Comparison of ENCODE assay signal across 23 mouse cellular contexts in the genomic region with DNA sequence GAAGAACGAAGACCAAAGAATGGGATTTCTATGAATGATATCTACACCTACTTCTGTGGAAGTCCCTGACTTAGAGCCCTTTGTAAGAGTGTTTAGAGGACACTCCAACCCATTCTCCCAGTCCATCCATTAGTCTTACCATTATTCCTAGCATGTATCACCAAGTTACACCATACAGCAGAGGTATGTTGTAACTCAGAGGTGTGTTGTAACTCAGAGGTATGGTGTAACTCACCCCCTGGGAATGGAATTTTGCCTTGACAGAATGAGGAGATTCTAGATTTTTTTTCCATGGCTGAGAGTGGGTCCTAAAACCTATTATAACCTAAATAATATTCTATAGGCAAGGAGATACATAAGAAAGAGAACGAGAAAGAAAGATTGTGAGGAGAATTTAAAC.
A peak's percentile ranks its signal among the peaks of the same experiment; 100 is the strongest.
DNase-seq lines count a peak whose midpoint lies in the region; ATAC-seq and TF ChIP-seq lines count a peak whose summit lies in the region.
"Had no signal": no experiment of that assay in that cellular context is flagged by ENCODE, and none has a peak within 500 bp of the region (broad histone marks: within the 10 kb centered on the region; RNA-seq: fewer than 3 reads in every experiment).

No protein-coding gene starts in this region.

- H3K4me1 ChIP-seq in liver, adult 2 months (ENCODE audit: control insufficient read depth, insufficient read depth, low read length): no peaks in the 10 kb centered on the region; the same call in 1 of the 2 replicates
- no peaks in the 10 kb centered on the region for H3K4me1 ChIP-seq in liver, embryonic 12.5 days
- H3K4me1 ChIP-seq in thymus, adult 2 months (replicated peaks; ENCODE audit: control insufficient read depth, insufficient read depth, low read length): no peaks in the 10 kb centered on the region
- H3K4me1 ChIP-seq: embryonic facial prominence, embryonic 15.5 days; heart, embryonic 15.5 days had no signal

- no peak overlapping the region for H3K9ac ChIP-seq in liver, adult 2 months (ENCODE audit: low read depth, low read length)
- no peak overlapping the region for H3K9ac ChIP-seq in liver, embryonic 12.5 days
- H3K9ac ChIP-seq: embryonic facial prominence, embryonic 15.5 days; forebrain, embryonic 13.5 days; forebrain, postnatal 0 days; heart, embryonic 15.5 days; hindbrain, embryonic 13.5 days had no signal

- no peak for TF ChIP-seq CTCF in liver, adult 2 months (IDR thresholded peaks at IDR 0.05; ENCODE audit: low read depth, low read length)
- TF ChIP-seq CTCF in thymus, adult 2 months (IDR thresholded peaks at IDR 0.05; ENCODE audit: borderline replicate concordance, control insufficient read depth, extremely low read depth, insufficient read depth, low read length, poor library complexity): no peak

- no peak for TF ChIP-seq POLR2A in liver, adult 2 months (IDR thresholded peaks at IDR 0.05; ENCODE audit: extremely low read depth, insufficient read depth, low read length)
- no peak for TF ChIP-seq POLR2A in thymus, adult 2 months (IDR thresholded peaks at IDR 0.05; ENCODE audit: control insufficient read depth, extremely low read depth, insufficient read depth, low read length, poor library complexity)

- peak; percentile 44 for DNase-seq in adrenal gland, adult 8-10 months
- DNase-seq in adrenal gland, postnatal 25 days: no peak
- DNase-seq in liver, adult 2 months (ENCODE audit: extremely low read depth, low read depth, low spot score): peak; percentile 86
- peak; percentile 42 for DNase-seq in NIH3T3 (ENCODE audit: low read depth)
- peak; percentile 46 for DNase-seq in gonadal fat pad, adult 2 months (ENCODE audit: low read depth)
- DNase-seq in thymus, adult 2 months: no peak
- no peak for DNase-seq in kidney, postnatal 10 days
- DNase-seq: cerebellum, adult 18-20 months; cerebellum, postnatal 14 days; embryo, embryonic 11 days; forebrain, postnatal 0 days; gastrocnemius, postnatal 14 days; heart, postnatal 14 days; kidney, adult 11 months had no signal

- H3K36me3 ChIP-seq in liver, adult 2 months (ENCODE audit: control insufficient read depth, insufficient read depth, low read length): no peaks in the 10 kb centered on the region
- H3K36me3 ChIP-seq in liver, embryonic 12.5 days: no peaks in the 10 kb centered on the region
- H3K36me3 ChIP-seq in thymus, adult 2 months (ENCODE audit: control insufficient read depth, insufficient read depth, low read length): no peaks in the 10 kb centered on the region
- H3K36me3 ChIP-seq: embryonic facial prominence, embryonic 15.5 days; heart, embryonic 15.5 days; hindbrain, embryonic 13.5 days had no signal

- no peaks in the 10 kb centered on the region for H3K79me2 ChIP-seq in liver, adult 2 months (ENCODE audit: control insufficient read depth, insufficient read depth, low read length)

- no peak overlapping the region for H3K4me2 ChIP-seq in liver, embryonic 12.5 days
- H3K4me2 ChIP-seq: embryonic facial prominence, embryonic 15.5 days; forebrain, embryonic 13.5 days; heart, embryonic 11.5 days; heart, embryonic 15.5 days; hindbrain, embryonic 13.5 days had no signal

- WGBS in liver, adult 2 months: 91% methylated on average over 2 of the region's 2 CpGs
- WGBS in liver, embryonic 12.5 days (ENCODE audit: insufficient replicate concordance): 62% methylated on average over 2 of the region's 2 CpGs
- WGBS in thymus, adult 2 months: 90% methylated on average over 2 of the region's 2 CpGs

- H3K4me3 ChIP-seq in liver, adult 2 months (ENCODE audit: insufficient read depth, low read depth, low read length): no peak overlapping the region
- no peak overlapping the region for H3K4me3 ChIP-seq in liver, embryonic 12.5 days
- no peak overlapping the region for H3K4me3 ChIP-seq in thymus, adult 2 months (ENCODE audit: control insufficient read depth, insufficient read depth, low read length)
- H3K4me3 ChIP-seq: embryonic facial prominence, embryonic 15.5 days; forebrain, embryonic 13.5 days; heart, embryonic 15.5 days; hindbrain, embryonic 13.5 days had no signal

- H3K27me3 ChIP-seq in liver, adult 2 months (ENCODE audit: control insufficient read depth, insufficient read depth, low read length): no peaks in the 10 kb centered on the region
- no peaks in the 10 kb centered on the region for H3K27me3 ChIP-seq in liver, embryonic 12.5 days (replicated peaks)
- no peaks in the 10 kb centered on the region for H3K27me3 ChIP-seq in thymus, adult 2 months (ENCODE audit: control insufficient read depth, insufficient read depth, low read length)
- H3K27me3 ChIP-seq: embryonic facial prominence, embryonic 15.5 days; forebrain, embryonic 13.5 days; heart, embryonic 15.5 days; hindbrain, embryonic 13.5 days had no signal

- no peak overlapping the region for H3K27ac ChIP-seq in liver, adult 2 months (replicated peaks; ENCODE audit: insufficient read depth, low read depth, low read length)
- no peak overlapping the region for H3K27ac ChIP-seq in liver, embryonic 12.5 days
- H3K27ac ChIP-seq in thymus, adult 2 months (ENCODE audit: control insufficient read depth, insufficient read depth, low read length): no peak overlapping the region
- H3K27ac ChIP-seq: embryonic facial prominence, embryonic 15.5 days; forebrain, embryonic 13.5 days; heart, embryonic 15.5 days; hindbrain, embryonic 13.5 days; hindbrain, postnatal 0 days had no signal

- ATAC-seq in liver, embryonic 12.5 days: no peak
- ATAC-seq: activated CD4-positive, CD25-positive, alpha-beta regulatory T cell, adult 4 months; forebrain, embryonic 13.5 days; forebrain, postnatal 0 days; hindbrain, postnatal 0 days; Patski had no signal

- no peaks in the 10 kb centered on the region for H3K9me3 ChIP-seq in liver, embryonic 12.5 days (replicated peaks)
- H3K9me3 ChIP-seq: embryonic facial prominence, embryonic 15.5 days; forebrain, embryonic 13.5 days; heart, embryonic 15.5 days; hindbrain, embryonic 13.5 days had no signal

Comparison
In these comparisons a context has a peak if more than half of its experiments do, and no peak if none do; other contexts are left out.
1. DNase-seq: peak in adrenal gland, adult 8-10 months (single experiment), liver, adult 2 months (single experiment), NIH3T3 (single experiment) and gonadal fat pad, adult 2 months (single experiment); none in adrenal gland, postnatal 25 days (single experiment), thymus, adult 2 months (single experiment) and kidney, postnatal 10 days (single experiment).